Mouse (Mus musculus): ENCODE data around the gene Mt1. TPM values are rescaled to one million over a fixed set of nuclear protein-coding genes. Genes with fewer than 3 reads are reported as not detected.

Gene Mt1
- polyA plus RNA-seq, 1 experiment from 2014 or later = 5,724 TPM

DNA sequence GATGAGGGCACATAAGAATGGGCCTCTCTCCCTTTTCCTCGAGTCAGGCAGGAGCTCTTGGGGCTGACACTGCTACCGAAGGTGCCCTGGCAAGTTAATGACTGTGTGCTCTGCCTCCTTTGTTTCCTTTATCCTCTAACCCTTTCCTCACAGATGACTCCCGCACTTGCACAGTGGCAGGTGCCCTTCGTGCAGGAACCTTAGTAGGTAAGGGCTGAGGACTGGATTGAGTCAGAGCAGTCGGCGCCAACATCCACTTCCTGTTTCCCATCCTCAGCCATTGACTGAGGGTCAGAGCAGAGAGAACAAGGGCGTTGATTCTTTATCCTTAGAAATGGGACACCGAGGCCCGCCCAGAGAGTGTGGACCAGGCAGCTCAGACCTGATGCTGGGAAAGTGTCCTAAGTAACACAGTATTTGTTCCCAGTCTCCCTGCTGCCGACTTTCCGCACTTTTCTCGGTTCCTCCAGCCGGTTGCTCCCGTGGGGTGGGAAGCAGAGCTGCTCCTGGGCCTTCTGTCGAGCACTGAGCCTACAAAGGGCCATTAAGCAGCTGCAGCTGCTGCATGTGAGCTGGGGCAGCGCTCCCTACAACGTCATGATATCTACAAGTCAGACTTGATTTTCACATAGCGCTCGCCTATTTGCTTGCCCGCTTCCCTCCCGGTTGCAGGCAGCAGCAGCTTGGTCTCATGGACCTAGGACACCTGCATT is 8.6 kb downstream of the Mt1 start:
- H3K27me3 ChIP-seq = peaks cover 44% of the 10 kb centered on the region
- peak overlapping the region; percentile 57 for H3K9ac ChIP-seq
- H3K9me3 ChIP-seq (replicated peaks) = no peaks in the 10 kb centered on the region
- no peaks in the 10 kb centered on the region for H3K36me3 ChIP-seq (replicated peaks)
- ATAC-seq (ENCODE audit: insufficient read depth) = no peak
- peak overlapping the region; percentile 45 for H3K4me3 ChIP-seq (replicated peaks)
- peaks cover 83% of the 10 kb centered on the region for H3K4me1 ChIP-seq (replicated peaks)
- H3K4me2 ChIP-seq = peak overlapping the region; percentile 75
- WGBS (ENCODE audit: insufficient replicate concordance) = 39% methylated on average over 21 of the region's 21 CpGs
- peak overlapping the region; percentile 92 for H3K27ac ChIP-seq (replicated peaks)

DNA sequence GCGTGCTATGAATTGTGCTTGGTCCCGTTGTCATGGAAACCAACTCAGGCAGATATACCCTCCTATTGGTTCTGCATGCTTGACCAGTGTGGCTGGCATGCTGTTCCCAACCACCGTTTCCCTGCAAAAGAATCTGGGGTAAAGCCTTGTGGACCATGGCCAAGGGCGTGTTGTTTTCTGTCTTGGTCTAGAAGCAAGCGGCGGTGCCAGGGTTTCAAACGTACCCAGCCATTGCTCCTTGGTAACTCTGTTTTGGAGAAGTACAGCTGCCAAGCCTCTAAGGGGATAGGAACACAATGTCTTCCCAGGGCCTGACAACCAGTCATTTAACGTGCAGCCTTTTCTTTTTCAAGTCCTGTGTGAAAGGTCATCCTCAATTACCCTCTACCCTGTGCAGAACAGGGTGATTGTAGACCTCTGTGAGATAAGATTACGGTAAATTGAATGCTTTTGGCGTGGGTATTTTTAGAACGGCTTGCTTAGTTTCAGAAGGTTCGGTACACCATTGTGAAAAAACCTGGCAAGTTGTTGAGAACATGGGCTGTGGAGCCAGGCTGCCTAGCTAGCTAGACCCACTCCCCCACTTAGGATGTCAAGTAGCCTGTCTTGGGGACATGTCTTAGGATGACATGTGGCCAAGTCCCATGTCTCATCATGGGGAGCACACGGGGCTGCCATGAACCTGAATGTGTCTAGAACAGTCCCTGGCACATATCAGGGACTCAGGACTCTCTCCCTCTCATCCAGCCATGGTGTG is 10.6 kb downstream of the Mt1 start:
- no peak overlapping the region for H3K4me2 ChIP-seq
- peaks cover 41% of the 10 kb centered on the region for H3K27me3 ChIP-seq
- peaks cover 66% of the 10 kb centered on the region for H3K4me1 ChIP-seq (replicated peaks)
- WGBS (ENCODE audit: insufficient replicate concordance) = 52% methylated on average over 13 of the region's 13 CpGs
- H3K36me3 ChIP-seq (replicated peaks) = no peaks in the 10 kb centered on the region
- H3K9ac ChIP-seq = no peak overlapping the region
- no peaks in the 10 kb centered on the region for H3K9me3 ChIP-seq (replicated peaks)
- ATAC-seq (ENCODE audit: insufficient read depth) = no peak
- H3K4me3 ChIP-seq (replicated peaks) = no peak overlapping the region
- H3K27ac ChIP-seq (replicated peaks) = no peak overlapping the region

DNA sequence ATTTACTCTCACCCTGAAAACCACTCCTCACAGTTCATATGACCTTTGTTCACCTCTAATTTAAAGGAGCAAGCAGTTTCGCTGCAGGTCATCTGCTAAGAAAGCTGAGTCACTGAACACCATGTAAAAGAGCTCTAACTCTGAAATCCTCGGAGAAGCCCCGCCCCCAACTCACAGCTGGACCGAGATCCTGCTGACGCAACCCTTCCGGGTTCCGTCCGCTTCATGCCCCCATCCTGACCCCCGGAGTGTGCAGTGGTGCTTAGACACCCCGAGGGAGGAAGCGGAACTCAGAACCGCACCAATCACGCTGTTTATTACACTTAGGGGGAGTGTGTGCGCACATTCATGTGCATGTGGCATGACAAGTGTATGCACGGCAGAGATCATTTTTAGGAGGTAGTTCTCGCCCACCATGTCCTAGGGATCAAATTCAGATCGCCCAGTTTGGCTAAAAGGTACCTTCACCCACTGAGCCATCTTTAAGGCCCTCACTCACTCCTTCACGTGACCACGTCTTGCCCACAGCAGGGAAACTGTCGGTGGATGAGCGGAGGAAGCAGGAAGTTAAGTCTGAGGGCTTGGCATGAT is 12.3 kb downstream of the Mt1 start:
- Histone ChIP-seq H3K36me3 (replicated peaks) (no peaks in the 10 kb centered on the region), H3K4me2 (peak overlapping the region; percentile 88), H3K9me3 (replicated peaks) (no peaks in the 10 kb centered on the region), H3K4me1 (replicated peaks) (peaks cover 49% of the 10 kb centered on the region), H3K27me3 (peaks cover 38% of the 10 kb centered on the region), H3K4me3 (replicated peaks) (peak overlapping the region; percentile 62), H3K9ac (peak overlapping the region; percentile 64), H3K27ac (replicated peaks) (peak overlapping the region; percentile 59)
- 10% methylated on average over 21 of the region's 21 CpGs for WGBS (ENCODE audit: insufficient replicate concordance)
- ATAC-seq (ENCODE audit: insufficient read depth) = peak; percentile 9

DNA sequence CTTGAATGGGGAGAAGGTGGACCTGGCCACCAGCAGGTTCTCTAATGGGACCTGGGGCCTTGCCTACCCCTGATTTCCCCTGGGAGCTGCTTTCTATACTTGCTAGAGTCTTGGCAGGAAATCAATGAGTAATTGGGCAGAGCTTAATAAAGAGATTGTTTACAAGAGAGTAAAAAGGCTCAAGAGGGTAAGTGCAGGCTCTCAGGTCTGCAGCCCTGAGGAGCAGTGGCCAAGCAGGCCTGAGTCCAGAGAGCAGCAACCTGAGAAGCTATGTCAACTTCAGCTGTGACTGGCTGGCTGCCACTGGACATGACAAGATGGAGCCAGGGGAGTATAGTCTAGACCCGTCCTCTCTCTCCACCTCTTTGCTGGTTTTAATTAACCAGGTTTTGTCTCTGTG is 14.0 kb downstream of the Mt1 start:
- H3K27me3 ChIP-seq = peaks cover 25% of the 10 kb centered on the region
- WGBS (ENCODE audit: insufficient replicate concordance) = 63% methylated on average over 1 of the region's 1 CpGs

DNA sequence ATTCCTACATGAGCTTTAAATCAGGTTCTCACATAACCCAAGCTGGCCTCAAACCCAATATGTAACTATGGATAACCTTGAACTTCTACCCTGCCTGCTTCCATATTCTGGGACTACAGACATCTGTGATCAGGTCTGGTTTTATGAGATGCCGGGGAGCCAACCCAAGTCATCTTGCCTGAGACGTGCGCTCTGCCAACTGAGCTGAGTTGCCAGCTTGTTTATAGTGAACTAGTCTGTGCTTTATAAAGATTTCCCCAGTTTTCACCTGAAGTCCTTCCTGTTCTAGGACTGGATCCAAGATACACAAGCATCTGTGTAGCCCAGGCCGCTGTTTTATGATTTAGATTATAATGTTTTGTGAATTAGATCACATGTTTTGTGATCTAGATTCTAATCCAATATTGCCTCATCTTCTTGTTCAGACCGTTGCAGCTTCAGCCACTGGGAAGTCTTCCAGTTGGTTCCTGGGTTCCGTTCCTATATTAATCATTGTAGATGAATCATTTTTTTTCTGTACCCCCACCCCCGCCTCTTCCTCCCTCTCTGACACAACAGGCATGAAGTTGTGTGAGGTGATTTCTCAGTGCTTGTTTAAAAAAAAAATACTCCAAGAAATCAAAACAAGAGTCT is 15.8 kb downstream of the Mt1 start:
- 74% methylated on average over 7 of the region's 7 CpGs for WGBS (ENCODE audit: insufficient replicate concordance)
- no peak for ATAC-seq (ENCODE audit: insufficient read depth)
- peaks cover 16% of the 10 kb centered on the region for H3K27me3 ChIP-seq
- peaks cover 26% of the 10 kb centered on the region for H3K4me1 ChIP-seq (replicated peaks)
- H3K4me2 ChIP-seq = no peak overlapping the region
- no peak overlapping the region for H3K27ac ChIP-seq (replicated peaks)
- no peaks in the 10 kb centered on the region for H3K36me3 ChIP-seq (replicated peaks)
- no peak overlapping the region for H3K9ac ChIP-seq
- no peak overlapping the region for H3K4me3 ChIP-seq (replicated peaks)
- no peaks in the 10 kb centered on the region for H3K9me3 ChIP-seq (replicated peaks)

More for the DNA sequence above, 14.0 kb downstream of the Mt1 start:
- no peak overlapping the region for H3K27ac ChIP-seq (replicated peaks)
- no peaks in the 10 kb centered on the region for H3K36me3 ChIP-seq (replicated peaks)
- H3K4me1 ChIP-seq (replicated peaks) = peaks cover 32% of the 10 kb centered on the region
- H3K9ac ChIP-seq = no peak overlapping the region
- no peak for ATAC-seq (ENCODE audit: insufficient read depth)
- H3K4me3 ChIP-seq (replicated peaks) = no peak overlapping the region
- no peaks in the 10 kb centered on the region for H3K9me3 ChIP-seq (replicated peaks)
- no peak overlapping the region for H3K4me2 ChIP-seq

DNA sequence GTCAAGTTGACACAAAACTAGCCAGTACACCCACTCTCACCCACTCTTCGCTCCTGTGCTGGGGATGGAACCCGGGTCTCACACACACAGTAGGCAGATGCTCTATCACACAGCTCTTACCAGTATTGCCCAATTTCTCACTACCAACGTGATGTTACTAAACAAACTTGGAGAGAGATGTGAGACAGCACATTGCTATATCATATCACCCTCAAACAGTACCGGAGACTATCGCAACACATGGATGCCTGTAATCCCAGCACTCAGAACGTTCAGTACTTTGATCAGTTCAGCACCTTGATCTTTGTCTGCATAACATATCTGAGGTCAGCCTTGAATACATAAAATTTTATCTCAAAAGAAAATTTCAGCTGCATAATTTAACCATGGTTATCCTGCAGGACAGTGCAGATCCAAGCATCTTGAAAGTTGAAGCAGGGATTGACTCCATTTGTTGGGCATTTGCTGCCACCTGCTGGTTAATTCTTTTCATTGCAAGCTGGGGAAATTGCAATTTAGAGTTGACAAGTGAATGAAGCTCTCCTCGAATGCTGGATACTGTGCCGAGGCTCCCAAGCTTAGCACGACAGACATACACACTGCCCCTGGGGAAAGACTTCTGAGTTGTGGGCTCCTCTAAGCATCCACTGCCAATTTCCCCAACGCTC is 20.5 kb downstream of the Mt1 start:
- H3K4me2 ChIP-seq = peak overlapping the region; percentile 23; the same call in 1 of the 2 replicates
- WGBS (ENCODE audit: insufficient replicate concordance) = 41% methylated on average over 10 of the region's 10 CpGs
- peaks cover 12% of the 10 kb centered on the region; the same call in 1 of the 2 replicates for H3K27me3 ChIP-seq
- peak; percentile 12; the same call in 1 of the 2 replicates for ATAC-seq (ENCODE audit: insufficient read depth)
- H3K9me3 ChIP-seq (replicated peaks) = no peaks in the 10 kb centered on the region
- H3K9ac ChIP-seq = no peak overlapping the region
- peaks cover 3% of the 10 kb centered on the region; the same call in 1 of the 2 replicates for H3K4me1 ChIP-seq (replicated peaks)
- H3K27ac ChIP-seq (replicated peaks) = no peak overlapping the region
- H3K36me3 ChIP-seq (replicated peaks) = no peaks in the 10 kb centered on the region
- H3K4me3 ChIP-seq (replicated peaks) = no peak overlapping the region

DNA sequence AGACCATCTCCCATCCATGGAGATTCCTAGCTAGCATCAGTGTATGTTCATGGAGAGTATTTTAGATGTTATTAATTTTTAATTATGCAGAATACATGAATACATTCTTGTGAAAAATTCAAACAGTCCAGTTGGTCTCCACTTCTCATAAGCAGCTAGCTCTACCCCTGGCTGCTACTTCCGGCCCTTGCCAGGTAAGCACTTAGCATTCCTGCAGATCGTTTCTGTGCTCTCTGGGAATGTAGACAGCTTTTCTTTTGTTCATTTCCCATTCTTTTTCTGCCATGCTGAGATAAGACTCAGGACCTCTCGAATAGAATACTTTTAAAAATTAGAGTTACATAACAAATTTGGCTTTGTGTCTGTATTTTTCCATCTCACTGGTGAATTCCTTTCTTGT is 25.2 kb downstream of the Mt1 start:
- H3K36me3 ChIP-seq (replicated peaks) = no peaks in the 10 kb centered on the region
- WGBS (ENCODE audit: insufficient replicate concordance) = 52% methylated on average over 3 of the region's 3 CpGs
- no peak overlapping the region for H3K27ac ChIP-seq (replicated peaks)
- no peak overlapping the region for H3K9ac ChIP-seq
- peaks cover 9% of the 10 kb centered on the region; the same call in 1 of the 2 replicates for H3K27me3 ChIP-seq
- no peaks in the 10 kb centered on the region for H3K9me3 ChIP-seq (replicated peaks)
- H3K4me3 ChIP-seq (replicated peaks) = no peak overlapping the region
- no peak for ATAC-seq (ENCODE audit: insufficient read depth)
- H3K4me1 ChIP-seq (replicated peaks) = peaks cover 6% of the 10 kb centered on the region
- H3K4me2 ChIP-seq = no peak overlapping the region

DNA sequence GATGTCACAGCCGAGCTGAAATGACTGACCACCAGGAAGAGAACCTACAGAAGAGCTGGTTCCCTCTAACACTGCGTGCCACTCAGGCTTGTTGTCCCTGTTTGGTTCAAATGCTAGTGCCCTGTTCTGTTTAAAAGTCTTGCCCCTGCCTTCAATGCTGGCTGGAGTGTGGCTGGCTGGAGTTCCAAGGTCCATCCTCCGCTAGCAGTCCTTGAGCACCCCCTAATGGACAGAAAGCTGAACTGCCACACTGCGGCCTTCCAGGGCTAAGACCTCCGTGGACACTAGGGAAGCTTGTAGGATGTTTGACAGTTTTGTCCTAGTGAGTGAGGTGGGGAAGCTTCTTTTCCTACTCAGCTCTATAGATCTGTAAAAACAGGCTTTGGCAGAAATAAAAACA is 26.9 kb downstream of the Mt1 start:
- Histone ChIP-seq H3K4me1 (replicated peaks) (peaks cover 3% of the 10 kb centered on the region; the same call in 1 of the 2 replicates), H3K4me3 (replicated peaks) (no peak overlapping the region), H3K4me2 (no peak overlapping the region), H3K9me3 (replicated peaks) (no peaks in the 10 kb centered on the region), H3K27me3 (peaks cover 12% of the 10 kb centered on the region), H3K9ac (no peak overlapping the region), H3K36me3 (replicated peaks) (no peaks in the 10 kb centered on the region), H3K27ac (replicated peaks) (no peak overlapping the region)
- 13% methylated on average over 5 of the region's 5 CpGs for WGBS (ENCODE audit: insufficient replicate concordance)
- peak; percentile 66; the same call in 1 of the 2 replicates for ATAC-seq (ENCODE audit: insufficient read depth)

DNA sequence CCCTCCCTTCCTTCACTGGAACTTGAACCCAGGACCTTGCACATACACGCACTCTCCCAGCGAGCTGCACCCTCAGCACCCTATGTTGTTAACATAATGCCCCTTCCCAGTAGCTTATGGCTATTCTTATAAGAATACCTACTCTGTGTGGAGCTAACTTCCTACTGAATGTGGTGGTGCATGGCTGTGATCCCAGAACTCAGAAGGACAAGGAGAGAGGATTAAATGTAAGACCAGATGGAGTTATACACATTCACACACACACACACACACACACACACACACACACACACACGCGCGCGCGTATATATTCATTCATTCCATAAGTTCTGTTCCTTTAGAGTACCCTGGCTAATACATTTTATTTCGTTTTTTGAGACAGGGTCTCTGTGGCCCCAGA is 27.4 kb downstream of the Mt1 start:
- no peak overlapping the region for H3K9ac ChIP-seq
- H3K4me1 ChIP-seq (replicated peaks) = peaks cover 3% of the 10 kb centered on the region; the same call in 1 of the 2 replicates
- WGBS (ENCODE audit: insufficient replicate concordance) = 70% methylated on average over 8 of the region's 8 CpGs
- no peak overlapping the region for H3K4me3 ChIP-seq (replicated peaks)
- H3K9me3 ChIP-seq (replicated peaks) = no peaks in the 10 kb centered on the region
- peaks cover 12% of the 10 kb centered on the region for H3K27me3 ChIP-seq
- no peak overlapping the region for H3K27ac ChIP-seq (replicated peaks)
- ATAC-seq (ENCODE audit: insufficient read depth) = no peak
- H3K36me3 ChIP-seq (replicated peaks) = no peaks in the 10 kb centered on the region
- no peak overlapping the region for H3K4me2 ChIP-seq

DNA sequence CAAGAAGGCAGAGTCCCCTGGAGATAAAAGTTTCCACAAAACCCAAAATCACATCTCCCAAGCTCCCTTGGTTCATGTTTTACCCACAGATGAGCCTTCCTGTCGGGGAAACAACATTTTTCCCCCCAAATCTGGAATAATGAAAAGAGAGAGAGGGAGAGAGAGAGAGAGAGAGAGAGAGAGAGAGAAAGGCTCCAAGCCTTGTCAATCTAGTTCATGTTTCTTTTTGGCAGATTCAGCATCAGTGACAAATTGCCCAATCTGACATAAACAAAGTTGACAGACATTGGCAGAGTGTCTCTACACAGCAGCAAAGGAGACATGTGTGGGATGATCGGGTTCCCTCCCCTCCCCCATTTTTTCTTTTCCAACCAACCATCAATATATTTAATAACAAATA is 28.6 kb downstream of the Mt1 start:
- Histone ChIP-seq H3K9ac (no peak overlapping the region), H3K9me3 (replicated peaks) (no peaks in the 10 kb centered on the region), H3K4me3 (replicated peaks) (no peak overlapping the region), H3K4me2 (no peak overlapping the region), H3K27me3 (peaks cover 18% of the 10 kb centered on the region), H3K27ac (replicated peaks) (no peak overlapping the region), H3K4me1 (replicated peaks) (peaks cover 3% of the 10 kb centered on the region; the same call in 1 of the 2 replicates), H3K36me3 (replicated peaks) (no peaks in the 10 kb centered on the region)
- WGBS (ENCODE audit: insufficient replicate concordance) = 43% methylated on average over 2 of the region's 2 CpGs
- ATAC-seq (ENCODE audit: insufficient read depth) = no peak

Measured in liver, embryonic 15.5 days (tissue).